24 mouse cellular contexts compared by ENCODE assay signal in the genomic region with DNA sequence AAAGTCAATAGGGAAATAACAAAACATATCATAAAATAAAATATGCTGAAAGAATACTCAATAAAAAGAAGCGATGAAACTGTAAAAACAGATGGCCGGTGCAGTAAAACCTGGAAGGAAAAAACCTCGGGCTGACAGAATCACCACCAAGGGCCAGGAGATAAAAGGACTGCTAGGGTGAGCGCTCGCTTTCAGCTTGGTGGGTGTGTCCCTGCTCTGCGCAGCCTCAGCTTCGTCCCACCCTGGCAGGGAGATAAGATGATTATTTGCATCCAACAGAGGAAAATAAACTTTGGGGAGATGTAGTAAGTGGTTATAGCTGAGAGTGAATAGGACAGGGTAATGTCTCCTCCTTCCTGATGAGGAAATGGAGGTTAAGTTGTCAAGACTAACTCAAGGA. TPM values are rescaled to one million over a fixed set of nuclear protein-coding genes. Genes with fewer than 3 reads are reported as not detected.
DNase-seq lines count a peak whose midpoint lies in the region; ATAC-seq and TF ChIP-seq lines count a peak whose summit lies in the region.
"Had no signal": no experiment of that assay in that cellular context is flagged by ENCODE, and none has a peak within 500 bp of the region (broad histone marks: within the 10 kb centered on the region; RNA-seq: fewer than 3 reads in every experiment).

No protein-coding gene starts in this region.

- peaks cover 28% of the 10 kb centered on the region for H3K27me3 ChIP-seq in erythroblast, embryonic 14.5 days (ENCODE audit: control insufficient read depth)
- no peaks in the 10 kb centered on the region for H3K27me3 ChIP-seq in kidney, adult 2 months (replicated peaks; ENCODE audit: control insufficient read depth, insufficient read depth, low read length)
- H3K27me3 ChIP-seq: limb, embryonic 12.5 days had no signal

- peak overlapping the region; percentile 17 for H3K4me3 ChIP-seq in erythroblast, embryonic 14.5 days (replicated peaks)
- H3K4me3 ChIP-seq in kidney, adult 2 months (ENCODE audit: insufficient read depth, low read depth, low read length): no peak overlapping the region
- H3K4me3 ChIP-seq: forebrain, embryonic 15.5 days; limb, embryonic 12.5 days had no signal

- ATAC-seq in erythroblast, adult 5-6 weeks (replicated peaks; ENCODE audit: low FRiP score, poor library complexity, severe bottlenecking): no peak
- ATAC-seq in megakaryocyte progenitor cell, adult 5-6 weeks (replicated peaks; ENCODE audit: poor library complexity): peak; percentile 72
- ATAC-seq: CD4-positive, CD25-positive, alpha-beta regulatory T cell, adult 4 months; forebrain, embryonic 15.5 days had no signal

- TF ChIP-seq CTCF in kidney, adult 2 months (conservative IDR thresholded peaks at IDR 0.05; ENCODE audit: insufficient read depth, insufficient read length, low read depth, low read length): no peak

- peaks cover 40% of the 10 kb centered on the region for H3K4me1 ChIP-seq in erythroblast, embryonic 14.5 days (ENCODE audit: control insufficient read depth)
- no peaks in the 10 kb centered on the region for H3K4me1 ChIP-seq in kidney, adult 2 months (ENCODE audit: control insufficient read depth, insufficient read depth, low read length)
- H3K4me1 ChIP-seq: limb, embryonic 12.5 days had no signal

- WGBS in kidney, adult 2 months: 68% methylated on average over 7 of the region's 7 CpGs

- DNase-seq in MEL-GATA-1-ER (ENCODE audit: extremely low read depth, low read depth): peak; percentile 40
- peak; percentile 79 for DNase-seq in liver
- no peak for DNase-seq in kidney, postnatal 10 days
- DNase-seq in kidney, adult 2 months: no peak
- DNase-seq in adrenal gland, adult 2 months: no peak
- DNase-seq: adrenal gland, postnatal 14 days; cerebellum, postnatal 10 days; heart, postnatal 14 days; kidney, adult 11 months; kidney, postnatal 14 days; layer of hippocampus, adult 9-11 months; spleen, adult 18-20 months; thymus, postnatal 4 days had no signal

- no peak for TF ChIP-seq POLR2A in kidney, adult 2 months (IDR thresholded peaks at IDR 0.05; ENCODE audit: low read depth, low read length)

- H3K9me3 ChIP-seq in erythroblast, embryonic 14.5 days (ENCODE audit: control insufficient read depth, low read length): no peaks in the 10 kb centered on the region
- H3K9me3 ChIP-seq: forebrain, embryonic 15.5 days; limb, embryonic 12.5 days had no signal

- no peak overlapping the region for H3K27ac ChIP-seq in kidney, adult 2 months (ENCODE audit: insufficient read depth, low read depth, low read length)
- H3K27ac ChIP-seq: forebrain, embryonic 15.5 days; hindbrain, embryonic 14.5 days; limb, embryonic 12.5 days had no signal

- H3K36me3 ChIP-seq in erythroblast, embryonic 14.5 days (ENCODE audit: control insufficient read depth): no peaks in the 10 kb centered on the region
- no peaks in the 10 kb centered on the region for H3K36me3 ChIP-seq in kidney, adult 2 months (ENCODE audit: control insufficient read depth, insufficient read depth, low read length)
- H3K36me3 ChIP-seq: forebrain, embryonic 15.5 days; limb, embryonic 12.5 days had no signal

RNA-seq across cellular contexts. Expression of gene Spaca3, which starts 3.3 kb away (rescaled TPM):
- not detected in 2 replicates for polyA plus RNA-seq in erythroblast, embryonic 14.5 days (2012)
- not detected in 2 replicates for total RNA-seq in erythroblast, adult 5-6 weeks (2015; ENCODE audit: low replicate concordance)
- not detected in 2 replicates for total RNA-seq in erythroblast, adult 5-6 weeks (2017; ENCODE audit: low replicate concordance)
- total RNA-seq in megakaryocyte progenitor cell, adult 5-6 weeks (2015): not detected in 2 replicates
- total RNA-seq in megakaryocyte progenitor cell, adult 5-6 weeks (2017): not detected in 2 replicates
- 0.27 TPM in 1 of 2 replicates, not detected in the other for polyA plus RNA-seq in kidney, adult 2 months (2012; rRNA removed)
- total RNA-seq in adrenal gland, adult 2 months (2021): not detected
- polyA plus RNA-seq in adrenal gland, adult 2 months (2012; rRNA removed): not detected in 2 replicates
- total RNA-seq: adrenal gland, postnatal 14 days; granulocyte monocyte progenitor cell, adult 5-6 weeks; heart, postnatal 14 days; midbrain, postnatal 0 days had no signal
- polyA plus RNA-seq: CD4-positive, CD25-positive, alpha-beta regulatory T cell, adult 4 months; forebrain, embryonic 15.5 days; hindbrain, embryonic 14.5 days; limb, embryonic 12.5 days; lung, embryonic 16.5 days; midbrain, postnatal 0 days; neural tube, embryonic 11.5 days had no signal

RNA-seq across cellular contexts. Expression of gene Tmem98, which starts 44.9 kb away (rescaled TPM):
- not detected in 2 replicates for polyA plus RNA-seq in erythroblast, embryonic 14.5 days (2012)
- total RNA-seq in erythroblast, adult 5-6 weeks (2015; ENCODE audit: low replicate concordance): not detected in 2 replicates
- not detected in 2 replicates for total RNA-seq in erythroblast, adult 5-6 weeks (2017; ENCODE audit: low replicate concordance)
- total RNA-seq in megakaryocyte progenitor cell, adult 5-6 weeks (2015): 2.6 and 2.8 TPM in 2 replicates
- 1.0 and 4.2 TPM in 2 replicates for total RNA-seq in megakaryocyte progenitor cell, adult 5-6 weeks (2017)
- polyA plus RNA-seq in kidney, adult 2 months (2012; rRNA removed): 23.0 and 26.3 TPM in 2 replicates
- 10 to 100 TPM; 39.6 to 73.2 TPM for total RNA-seq in adrenal gland, adult 2 months (2021)
- polyA plus RNA-seq in adrenal gland, adult 2 months (2012; rRNA removed): 76.9 and 108 TPM in 2 replicates
- polyA plus RNA-seq: CD4-positive, CD25-positive, alpha-beta regulatory T cell, adult 4 months had no signal

Comparison
In these comparisons a context has a peak if more than half of its experiments do, and no peak if none do; other contexts are left out.
1. DNase-seq: peak in MEL-GATA-1-ER (single experiment) and liver (single experiment); none in kidney, postnatal 10 days (single experiment), kidney, adult 2 months (single experiment) and adrenal gland, adult 2 months (single experiment).
2. RNA of gene Tmem98, which starts 44.9 kb away (total RNA-seq): 39.6 to 73.2 TPM in adrenal gland, adult 2 months; 1.0 to 4.2 TPM in megakaryocyte progenitor cell, adult 5-6 weeks and not detected in erythroblast, adult 5-6 weeks; every median in the first group is over 4 times any median in the second.